Mouse (Mus musculus) c-Kit-positive CD71-negative TER-119-negative erythroid progenitor cells, embryonic 14.5 days (primary cell): ENCODE data around the gene Foxn3.
A peak's percentile ranks its signal among the peaks of the same experiment; 100 is the strongest.

Experiments
- DNase-seq: peaks from one replicate; pipeline ENCODE4 v3.0.0-alpha.2; 2013; ENCODE audit warnings: low read depth

The Foxn3 gene

DNA sequence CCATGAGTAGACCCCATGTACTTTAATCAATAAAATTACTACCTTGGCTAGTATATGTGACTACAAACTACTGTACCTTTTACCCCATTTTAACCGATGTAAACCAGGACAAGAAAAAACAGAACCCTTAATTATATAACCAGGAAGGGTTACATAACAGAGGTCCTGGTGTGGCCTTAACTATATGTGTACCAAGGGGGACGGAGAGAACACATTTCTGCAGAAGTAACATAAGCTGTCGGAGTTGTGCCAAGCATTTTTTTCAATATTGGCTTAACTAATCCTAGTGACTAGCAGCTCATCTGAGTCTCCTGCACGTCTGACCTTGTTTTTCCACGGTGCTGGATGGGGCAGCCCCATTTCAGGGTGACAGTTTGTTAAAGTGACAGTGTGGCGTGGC is 315.4 kb downstream of the Foxn3 start:
- no peak for DNase-seq

DNA sequence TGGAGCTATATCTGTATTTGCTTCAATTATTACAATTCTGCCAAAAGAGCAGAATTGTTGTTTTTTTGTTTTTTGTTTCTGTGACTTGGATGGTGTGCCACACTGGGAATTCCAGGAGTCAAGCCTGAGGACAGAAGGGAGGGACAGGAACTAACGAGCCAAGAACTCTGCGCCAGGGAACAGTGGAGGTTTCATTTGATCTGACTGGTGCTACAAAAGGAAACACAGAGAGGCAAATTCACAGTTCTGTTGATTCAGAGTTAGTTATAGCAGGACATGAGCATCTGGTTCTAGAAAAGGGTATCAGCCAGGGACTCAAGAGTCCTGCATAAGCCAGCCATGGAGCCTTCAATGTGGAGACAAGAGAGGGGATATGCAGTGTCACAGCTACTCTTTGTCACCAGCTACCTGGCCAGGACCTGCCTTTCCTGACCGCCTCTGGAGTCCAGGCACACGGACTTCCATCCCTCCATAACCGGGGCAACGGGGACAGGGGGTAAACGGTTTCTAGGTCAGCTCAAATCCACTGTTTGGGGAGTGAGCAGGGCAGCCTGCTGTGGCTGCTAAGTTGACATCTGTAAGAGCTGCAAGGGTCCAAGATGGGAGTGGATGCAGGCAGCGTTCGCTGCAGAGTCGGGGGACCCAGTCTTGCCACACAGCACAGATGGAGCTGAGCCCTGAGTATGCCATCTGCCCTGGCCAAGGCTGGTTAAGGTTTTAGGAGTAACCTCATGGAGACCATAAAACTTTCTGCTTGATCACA is 316.2 kb downstream of the Foxn3 start:
- no peak for DNase-seq

DNA sequence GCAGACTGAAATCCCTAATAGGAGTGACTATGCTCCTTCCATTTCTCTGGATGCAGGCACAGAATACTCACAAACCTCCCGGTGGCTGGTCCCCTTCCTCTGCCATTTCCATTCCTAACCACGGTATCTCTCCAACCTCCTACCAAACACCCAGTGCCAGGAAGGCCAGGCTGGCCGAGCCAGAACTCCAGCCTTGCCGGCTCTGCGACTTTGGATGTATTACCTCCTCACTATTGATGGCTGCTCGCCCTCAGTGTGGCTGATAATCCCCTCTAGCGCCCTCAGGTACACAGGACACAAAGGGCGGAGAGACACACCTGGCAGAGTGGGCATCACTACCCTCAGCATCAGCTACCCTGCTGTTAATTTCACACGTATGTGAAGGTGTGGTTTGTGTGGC is 318.7 kb downstream of the Foxn3 start:
- no peak for DNase-seq

DNA sequence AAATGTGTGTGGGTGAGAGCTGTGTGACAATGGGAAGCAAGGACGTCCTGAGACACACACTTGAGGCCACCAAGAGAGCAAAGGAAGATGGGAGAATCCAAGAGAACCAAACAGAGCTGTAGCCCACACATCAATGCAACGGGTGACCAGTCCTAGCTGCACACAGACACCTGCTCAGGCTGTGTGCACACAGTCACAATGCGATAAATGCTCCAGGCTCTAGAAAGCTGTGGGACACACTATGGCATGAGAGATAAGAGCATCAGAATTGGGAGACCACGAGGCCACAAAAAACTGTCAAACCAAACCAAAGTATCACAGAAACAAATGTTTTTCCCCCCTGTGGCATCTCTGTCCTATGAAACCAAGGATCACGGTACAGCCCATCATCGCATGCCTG is 319.1 kb downstream of the Foxn3 start:
- DNase-seq: no peak

DNA sequence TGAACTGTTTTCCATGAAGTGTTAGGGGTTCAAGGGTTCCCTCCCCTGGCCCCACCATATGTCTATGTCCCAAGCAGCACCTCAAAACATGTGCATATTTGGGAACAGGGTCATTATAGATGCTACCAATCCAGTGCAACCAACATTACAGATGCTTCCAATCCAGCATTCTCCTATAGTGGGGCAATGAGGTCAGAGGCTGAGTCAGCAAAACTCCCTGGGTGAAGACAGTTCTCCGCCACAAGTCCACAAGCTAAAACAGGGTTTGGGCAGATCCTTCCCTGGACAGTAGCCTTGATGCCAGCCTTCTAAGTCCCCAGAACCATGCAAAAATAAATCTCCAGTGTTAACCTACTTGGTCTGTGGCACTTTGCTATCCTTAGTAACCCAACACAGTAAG is 320.1 kb downstream of the Foxn3 start:
- no peak for DNase-seq

DNA sequence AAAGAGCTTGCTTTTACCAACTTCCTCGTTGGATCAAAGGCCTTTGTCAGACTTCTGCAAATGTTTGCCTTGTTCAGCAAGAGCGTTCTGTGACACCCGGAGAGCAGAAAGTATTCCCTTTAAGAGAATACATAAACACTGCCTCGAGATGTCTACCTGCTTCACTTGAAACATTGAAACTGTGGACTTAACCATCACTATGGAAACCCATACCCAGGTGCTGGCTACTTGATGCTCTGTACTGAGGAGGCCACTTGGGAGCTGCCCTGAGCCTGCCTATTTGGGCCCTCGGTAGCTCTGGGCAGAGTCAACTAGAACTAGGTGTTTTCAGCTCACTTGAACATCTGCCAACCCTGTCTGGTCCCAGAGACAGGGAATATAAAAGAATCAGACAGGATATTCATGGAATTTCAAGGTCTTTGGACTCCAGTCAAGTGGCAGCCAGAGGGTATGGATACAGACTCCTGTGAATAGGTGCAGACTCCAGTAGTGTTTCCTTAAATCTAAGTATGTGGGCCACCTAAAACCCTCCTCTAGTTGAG is 323.1 kb downstream of the Foxn3 start:
- DNase-seq: no peak

DNA sequence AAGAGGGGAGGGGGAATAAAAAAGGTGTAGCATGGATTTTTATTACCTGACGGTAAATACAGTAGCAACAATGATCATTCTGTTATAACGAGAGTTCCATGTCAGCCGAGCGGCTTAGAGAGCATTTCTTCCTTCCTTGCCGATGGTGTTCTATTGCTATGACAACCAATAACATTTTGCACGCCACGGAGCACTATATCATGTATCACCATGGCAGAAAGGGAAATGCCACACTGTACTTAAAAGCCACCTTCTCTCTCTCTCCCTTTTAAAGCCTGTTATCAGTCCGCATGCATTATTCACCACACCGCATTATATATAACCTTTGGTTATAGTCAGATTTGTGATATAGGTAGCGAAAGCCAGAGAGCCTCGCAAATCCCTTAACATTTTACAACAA is 323.6 kb downstream of the Foxn3 start:
- DNase-seq: no peak

DNA sequence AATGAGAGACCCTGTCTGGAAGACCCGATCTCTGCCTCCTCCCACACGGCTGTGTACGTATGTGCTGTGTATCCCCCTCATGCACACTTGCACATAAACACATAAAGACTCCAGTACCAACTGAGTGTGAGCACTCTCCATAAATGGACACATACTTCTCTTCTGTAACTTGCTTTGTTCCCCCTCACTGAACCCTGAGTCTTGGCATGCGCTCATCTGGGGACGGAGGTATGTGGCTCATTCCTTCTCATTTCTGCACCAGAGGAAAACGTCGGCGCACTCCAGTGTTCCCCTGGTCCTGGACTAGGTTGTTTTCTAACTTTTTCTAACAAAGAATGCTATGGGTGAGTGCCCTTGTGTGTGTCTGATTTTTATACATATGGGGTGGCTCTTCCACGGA is 325.9 kb downstream of the Foxn3 start:
- DNase-seq: no peak

DNA sequence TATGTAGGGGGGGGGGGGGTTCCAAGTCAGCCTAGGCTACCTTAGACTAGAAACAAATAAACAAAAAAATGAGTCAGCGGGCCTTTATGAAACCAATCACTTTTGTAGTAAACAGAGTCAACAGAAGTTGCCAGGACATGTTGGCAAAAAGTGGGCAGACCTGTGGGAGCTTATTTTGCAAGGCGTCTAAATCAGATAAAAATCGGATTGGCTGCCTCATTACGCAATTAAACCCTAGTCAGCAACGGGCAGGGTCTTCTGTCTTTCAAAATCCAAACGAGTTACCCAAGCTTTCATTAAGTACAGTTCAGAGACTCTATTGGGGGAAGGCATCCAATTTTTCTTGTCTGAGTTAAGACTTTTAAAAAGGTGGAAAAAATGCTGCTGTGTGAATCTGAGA is 329.0 kb downstream of the Foxn3 start:
- DNase-seq: no peak

DNA sequence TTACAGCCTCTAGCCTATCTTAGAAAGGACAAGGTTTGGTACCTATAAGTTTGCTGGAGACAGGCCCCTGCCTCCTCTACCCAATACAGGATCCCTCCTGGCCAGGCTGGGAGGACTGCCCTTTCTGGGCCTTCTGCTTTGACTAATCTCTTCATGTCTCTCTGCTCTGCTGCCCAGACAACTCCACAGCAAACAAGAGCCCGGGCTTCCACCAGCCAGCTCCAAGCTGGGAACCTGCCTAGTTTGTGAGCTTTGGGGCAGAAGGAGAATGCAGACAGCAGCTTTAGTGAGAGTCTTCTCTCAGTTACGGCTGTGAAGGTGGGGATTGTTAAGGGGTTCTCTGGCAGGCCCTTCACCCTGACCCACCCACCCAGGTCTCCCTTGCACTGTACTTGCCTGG is 330.0 kb downstream of the Foxn3 start:
- DNase-seq: no peak

DNA sequence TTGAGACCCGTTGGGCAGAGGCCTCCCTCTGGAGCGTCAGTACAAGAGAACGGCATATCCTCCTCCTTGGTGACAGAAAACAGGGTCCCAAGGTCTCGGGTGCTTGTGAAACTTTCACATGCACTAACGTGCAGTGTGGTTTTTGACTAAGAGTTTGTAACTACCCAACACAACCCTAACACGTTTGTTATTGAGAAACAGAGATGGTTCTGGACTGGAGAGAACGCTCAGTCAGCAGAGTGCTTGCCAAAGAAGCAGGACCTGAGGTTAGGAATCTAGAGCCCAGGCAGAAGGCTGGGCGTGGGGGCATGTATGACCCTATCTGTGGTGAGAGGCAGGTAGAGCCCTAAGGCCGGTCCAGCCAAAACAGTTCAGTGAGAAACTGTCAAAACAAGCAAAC is 330.9 kb downstream of the Foxn3 start:
- no peak for DNase-seq

DNA sequence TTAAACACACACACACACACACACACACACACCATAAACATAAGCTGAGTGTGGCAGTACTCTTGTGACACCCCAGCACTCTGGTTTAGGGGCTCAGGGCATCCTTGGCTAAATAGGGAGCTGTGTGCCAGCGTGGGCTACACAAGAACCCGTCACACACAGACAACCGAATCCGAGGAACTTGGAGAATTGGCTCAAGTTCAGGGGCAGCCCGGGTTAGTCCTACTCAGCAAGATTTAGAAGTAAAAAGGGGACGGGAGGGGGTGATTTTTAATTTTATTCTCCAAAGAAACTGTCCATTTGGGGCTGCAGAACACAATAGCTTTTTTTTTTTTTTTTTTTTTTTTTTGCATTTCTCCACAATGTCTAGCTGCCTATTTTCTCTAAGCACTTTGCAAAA is 332.1 kb downstream of the Foxn3 start:
- no peak for DNase-seq

DNA sequence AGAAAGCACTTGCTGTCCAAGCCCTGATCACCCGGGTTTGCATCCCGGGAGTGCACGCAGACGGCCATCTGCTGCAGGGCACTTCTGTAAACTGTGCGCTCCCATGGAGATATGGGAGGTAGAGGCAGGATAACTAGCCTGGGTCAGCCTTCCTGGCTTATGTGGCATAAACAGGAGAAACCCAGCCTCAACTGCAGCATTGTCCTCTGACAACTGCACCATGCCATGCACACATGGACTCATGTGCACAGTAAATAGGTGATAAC is 332.7 kb downstream of the Foxn3 start:
- no peak for DNase-seq

DNA sequence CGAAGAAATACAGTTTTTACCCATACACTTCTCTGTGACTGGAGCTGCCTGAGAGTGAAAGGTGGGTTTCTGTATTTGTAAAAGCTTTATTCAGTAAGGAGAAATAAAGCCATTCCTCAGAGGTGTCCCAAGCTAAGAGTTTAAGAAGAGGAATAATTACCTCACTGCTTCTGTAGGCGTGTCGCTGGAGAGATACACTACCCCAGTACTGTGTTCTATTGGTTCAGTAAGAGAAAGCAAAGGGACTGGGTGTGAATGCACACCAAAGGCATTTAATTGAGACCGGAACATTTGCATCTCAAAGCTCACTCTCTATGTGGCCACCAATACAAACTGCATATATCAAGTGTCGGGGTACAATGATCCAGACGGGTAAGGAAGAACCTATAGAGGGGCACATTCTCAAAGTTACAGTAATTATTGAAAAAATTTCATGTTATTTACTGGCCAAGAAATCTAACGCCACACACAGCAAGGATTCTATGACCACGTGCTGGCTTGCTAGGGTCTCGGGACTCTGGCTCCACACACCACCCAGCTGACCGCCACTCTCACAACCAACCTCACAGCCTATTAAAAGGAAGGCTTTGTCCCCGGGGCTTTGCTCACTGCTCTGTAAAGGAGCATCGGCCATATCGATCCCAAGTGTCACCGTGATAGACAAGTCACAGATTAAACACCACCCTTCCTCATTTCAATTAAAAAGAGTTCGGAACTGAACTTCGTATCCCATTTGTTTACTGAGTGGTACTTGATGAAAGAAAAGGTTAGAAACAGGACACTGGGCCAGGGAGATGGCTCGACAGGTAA is 333.2 kb downstream of the Foxn3 start:
- DNase-seq: no peak

DNA sequence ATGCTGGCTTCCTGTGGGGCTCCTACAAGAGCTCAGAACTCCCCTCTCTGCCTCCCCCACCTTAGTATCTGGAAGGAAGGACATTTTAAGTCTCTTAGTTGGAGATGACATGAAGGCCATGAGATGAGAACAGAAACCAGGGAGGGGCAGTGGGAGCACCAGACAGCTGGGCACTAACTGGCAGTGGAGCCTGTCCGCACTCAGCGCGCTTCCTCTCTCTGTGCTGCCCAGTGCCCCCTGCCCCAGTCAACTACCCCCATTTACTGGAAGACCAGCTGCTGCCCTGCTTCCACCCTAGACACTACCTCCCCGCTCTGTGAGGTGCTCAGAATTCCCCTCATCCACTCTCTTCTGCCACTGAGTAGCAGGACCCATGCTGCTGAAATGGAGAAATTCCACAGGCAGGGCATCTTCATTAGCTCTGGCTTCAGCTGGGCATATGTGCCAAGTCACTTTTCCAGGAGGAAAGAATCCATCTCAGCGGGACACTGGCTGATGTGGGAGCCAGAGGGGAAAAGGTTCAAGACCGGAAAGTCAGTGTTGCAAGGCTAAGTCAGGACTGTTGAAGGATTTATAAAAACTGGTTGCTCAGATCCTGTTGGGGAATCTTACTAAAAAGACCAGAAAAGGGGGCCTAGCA is 335.9 kb downstream of the Foxn3 start:
- DNase-seq: no peak

DNA sequence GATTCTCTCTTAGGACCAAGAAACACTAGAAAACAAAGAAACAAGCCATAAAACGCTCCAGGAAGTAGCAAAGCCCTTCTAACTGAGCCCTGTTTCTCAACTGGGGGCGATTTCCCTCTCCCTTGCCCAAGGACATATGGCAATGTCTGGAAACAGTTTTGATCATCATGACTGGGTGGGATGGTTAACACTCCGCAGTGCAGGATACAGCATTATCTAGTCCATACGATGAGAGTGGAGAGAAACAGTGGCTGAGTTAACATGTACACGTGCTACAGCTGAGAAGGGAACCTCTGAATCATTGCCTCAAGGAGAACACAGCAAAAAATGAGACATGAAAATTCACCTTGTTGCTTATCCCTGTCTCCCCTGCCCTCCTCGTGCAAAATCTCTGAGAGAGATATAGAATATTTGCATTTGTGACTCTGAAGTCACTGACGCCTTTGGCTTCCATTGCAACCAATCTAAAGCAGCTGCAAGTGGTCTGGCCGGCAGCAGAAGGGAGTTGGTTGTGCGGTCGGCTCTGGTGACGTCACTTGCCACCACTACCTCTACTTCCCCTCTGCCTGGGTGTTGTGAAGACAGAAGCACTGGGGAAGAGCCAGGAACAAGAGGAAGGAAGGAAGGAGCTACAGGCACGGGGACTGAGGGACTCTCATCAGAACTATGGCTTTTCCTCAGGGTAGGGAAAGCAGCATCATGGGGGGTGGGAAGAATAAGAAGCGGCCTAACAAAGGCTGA is 338.3 kb downstream of the Foxn3 start:
- peak; percentile 56 for DNase-seq

DNA sequence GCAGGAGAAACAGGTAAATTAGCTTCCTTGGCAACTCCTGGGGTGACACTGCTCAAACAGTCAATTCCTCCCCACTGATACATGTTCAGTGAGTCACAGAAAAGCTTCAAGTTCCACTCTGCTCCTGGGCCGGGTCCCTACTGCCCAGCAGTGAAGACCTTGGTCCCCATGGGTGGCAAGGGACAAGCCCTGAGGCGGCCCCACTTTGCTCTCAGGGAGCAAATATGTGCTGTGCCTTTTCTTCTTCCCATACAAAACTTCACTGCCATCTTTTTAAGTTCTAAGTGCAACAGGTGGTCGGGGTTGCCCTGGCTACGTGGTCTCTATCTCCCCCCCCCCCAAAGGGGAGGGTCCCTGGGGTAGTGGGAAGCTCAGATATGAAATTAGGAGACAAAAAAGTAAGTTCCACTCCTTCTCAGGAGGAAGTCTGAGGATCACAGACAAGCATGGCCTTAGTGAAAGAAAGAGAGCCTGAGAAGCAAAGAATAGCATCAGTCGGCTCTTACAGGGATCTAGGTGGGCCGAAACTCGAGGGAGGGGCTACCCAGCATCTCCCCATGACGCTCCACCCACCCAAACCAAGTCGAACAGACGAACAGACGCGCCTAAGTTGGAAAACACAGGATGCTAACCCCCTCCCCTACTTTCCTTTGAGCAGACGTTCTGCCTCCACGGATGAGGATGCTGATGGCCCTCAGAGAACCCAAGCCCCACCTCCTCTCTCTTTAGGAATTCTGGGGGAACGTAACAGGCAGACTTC is 342.1 kb downstream of the Foxn3 start:
- no peak for DNase-seq

DNA sequence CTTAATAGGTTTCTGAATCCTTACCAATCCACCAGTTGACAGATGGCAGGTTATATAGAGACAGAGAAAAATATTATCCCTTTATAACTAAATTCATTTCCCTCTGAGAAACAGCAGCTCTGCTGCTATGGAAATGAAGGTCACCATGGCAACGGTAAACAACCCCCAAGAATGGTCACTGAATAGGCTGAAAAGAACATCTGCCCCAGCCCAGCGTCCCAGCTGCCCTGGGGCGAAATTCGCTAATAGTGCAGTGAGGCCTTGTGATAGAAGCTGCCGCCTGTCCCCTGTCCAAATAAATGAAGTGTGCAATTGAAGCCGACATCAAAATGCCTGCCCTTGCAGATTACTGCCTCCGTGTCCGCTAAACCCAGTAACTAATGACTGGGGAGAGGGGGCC is 343.0 kb downstream of the Foxn3 start:
- DNase-seq: no peak

DNA sequence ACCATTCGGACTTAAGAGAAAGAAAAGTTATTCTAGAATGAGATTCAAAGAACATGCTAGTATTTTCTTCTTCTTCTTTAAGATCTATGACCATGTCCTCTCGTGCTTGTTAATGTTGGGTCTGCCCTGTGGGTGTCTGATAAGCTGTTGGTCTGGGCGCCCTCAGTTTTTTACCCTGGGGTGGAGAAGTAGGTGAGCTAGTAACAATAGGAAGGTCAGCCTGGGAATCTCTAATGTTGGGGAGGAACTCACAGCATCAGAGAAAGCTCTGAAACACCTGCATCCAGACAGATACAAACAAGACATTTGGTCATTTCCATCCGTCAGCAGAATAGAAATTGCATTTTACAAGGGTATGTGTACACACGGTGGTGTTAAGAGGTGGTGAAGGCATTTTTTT is 343.6 kb downstream of the Foxn3 start:
- DNase-seq: no peak

DNA sequence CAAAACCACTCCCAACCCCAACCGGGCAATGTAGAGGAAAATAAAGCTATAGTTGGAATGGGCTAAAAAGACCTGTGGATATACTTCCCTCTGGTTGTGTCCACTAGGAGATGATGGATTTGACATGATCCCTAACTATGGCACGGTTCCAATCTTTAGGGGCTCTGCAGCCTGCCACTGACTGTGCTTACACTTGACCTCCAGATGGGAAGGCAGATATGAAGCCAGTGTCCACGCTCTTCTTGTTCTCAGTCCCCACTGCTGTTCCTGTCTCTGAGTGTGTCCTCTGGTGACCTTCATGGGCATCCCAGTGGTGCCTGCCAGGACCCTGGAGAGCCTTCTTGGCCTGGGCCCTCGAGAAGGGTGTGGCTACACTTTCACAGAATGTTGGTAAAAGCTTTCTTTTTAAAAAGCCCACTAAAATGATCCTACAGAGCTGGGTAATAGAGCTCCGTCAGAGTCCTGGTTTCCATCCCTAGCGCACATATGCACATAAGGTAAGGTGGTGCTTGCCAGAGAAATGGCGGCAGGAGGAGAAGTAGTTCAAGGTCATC is 346.2 kb downstream of the Foxn3 start:
- no peak for DNase-seq

DNA sequence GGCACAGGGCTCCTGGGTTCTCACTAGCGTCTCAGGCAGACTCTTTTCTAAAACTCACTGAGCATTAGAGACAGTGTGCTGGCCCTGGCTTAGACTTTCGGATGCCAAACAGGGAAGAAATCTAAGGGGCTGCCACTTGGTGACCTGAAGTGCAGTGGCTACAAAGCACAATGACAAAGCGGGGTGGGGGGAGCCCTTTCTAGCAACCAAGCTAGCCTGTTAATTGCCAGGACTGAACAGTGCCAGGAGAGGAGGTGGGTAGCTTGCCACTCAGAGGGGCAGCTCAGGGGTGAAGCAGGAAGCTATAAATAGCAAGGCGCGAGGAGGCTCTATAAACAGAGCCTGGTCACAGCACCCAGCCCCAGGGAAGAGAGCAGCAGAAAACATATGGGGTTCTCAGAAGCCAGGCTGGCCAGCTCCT is 347.0 kb downstream of the Foxn3 start:
- DNase-seq: no peak
